Mouse (Mus musculus) liver, adult 2 months (tissue): ENCODE results near the gene Pla2g2c. TPM values are rescaled to one million over a fixed set of nuclear protein-coding genes. Genes with fewer than 3 reads are reported as not detected.

Experiments used
- DNase-seq: peaks from one replicate; pipeline ENCODE4 v3.0.0-alpha.2; 2011; ENCODE audit warnings: low read depth, low spot score; ENCODE audit errors: extremely low read depth
- H3K27ac ChIP-seq: fragments of 200-500 bp; replicated peaks from 2 replicates; pipeline ENCODE4 v1.5.1; 2012; ENCODE audit warnings: low read depth, mild to moderate bottlenecking, control low read depth, inconsistent platforms, low read length; ENCODE audit not compliant: insufficient read depth
- H3K27me3 ChIP-seq: fragments of 200-500 bp; 2 replicates; pipeline ENCODE4 v1.6.1; 2012; ENCODE audit warnings: mild to moderate bottlenecking, moderate library complexity, low read length, inconsistent platforms; ENCODE audit not compliant: control insufficient read depth, insufficient read depth
- H3K36me3 ChIP-seq: fragments of 200-500 bp; 2 replicates; pipeline ENCODE4 v1.6.1; 2012; ENCODE audit warnings: low read length, inconsistent platforms; ENCODE audit not compliant: control insufficient read depth, insufficient read depth
- H3K4me1 ChIP-seq: fragments of 200-500 bp; 2 replicates; pipeline ENCODE4 v1.6.1; 2011; ENCODE audit warnings: low read length; ENCODE audit not compliant: control insufficient read depth, insufficient read depth
- H3K4me3 ChIP-seq: fragments of 200-500 bp; 2 replicates; pipeline ENCODE4 v1.5.1; 2011; ENCODE audit warnings: low read depth, mild to moderate bottlenecking, control low read depth, low read length, moderate library complexity; ENCODE audit not compliant: insufficient read depth
- H3K79me2 ChIP-seq: fragments of 200-500 bp; 2 replicates; pipeline ENCODE4 v1.6.1; 2012; ENCODE audit warnings: inconsistent platforms, mild to moderate bottlenecking, low read length, moderate library complexity; ENCODE audit not compliant: control insufficient read depth, insufficient read depth
- H3K9ac ChIP-seq: fragments of 200-500 bp; 2 replicates; pipeline ENCODE4 v1.6.1; 2012; ENCODE audit warnings: low read depth, mild to moderate bottlenecking, control low read depth, inconsistent platforms, low read length
- CTCF ChIP-seq: fragments of 200-500 bp; IDR thresholded peaks from 2 replicates; pipeline ENCODE4 v1.5.1; 2011; ENCODE audit warnings: low read depth, low read length, control low read depth
- POLR2A ChIP-seq: fragments of 200-500 bp; IDR thresholded peaks from 2 replicates; pipeline ENCODE4 v1.6.1; 2011; ENCODE audit warnings: low read length, control low read depth; ENCODE audit not compliant: insufficient read depth; ENCODE audit errors: extremely low read depth
- WGBS: fragments of 180-500 bp; shearing (Covaris S2); methylation state at CpG from one replicate; pipeline ENCODE4 v1.1.7; 2018; 5-methylcytosine and 5-hydroxymethylcytosine counted together
- polyA plus RNA-seq: library from polyadenylated mRNA; depleted of rRNA; stranded (reverse); fragments of >200 nt; gene quantifications from 2 replicates; pipeline ENCODE4 v1.2.3, GENCODE M21; 2012
- total RNA-seq: library from RNA; depleted of rRNA; stranded (reverse); fragments of >200 nt; gene quantifications from 2 replicates; pipeline ENCODE4 v1.2.3, GENCODE M21; 2014

Pla2g2c gene
- total and polyA plus RNA-seq, 2 experiments, result not detected

DNA sequence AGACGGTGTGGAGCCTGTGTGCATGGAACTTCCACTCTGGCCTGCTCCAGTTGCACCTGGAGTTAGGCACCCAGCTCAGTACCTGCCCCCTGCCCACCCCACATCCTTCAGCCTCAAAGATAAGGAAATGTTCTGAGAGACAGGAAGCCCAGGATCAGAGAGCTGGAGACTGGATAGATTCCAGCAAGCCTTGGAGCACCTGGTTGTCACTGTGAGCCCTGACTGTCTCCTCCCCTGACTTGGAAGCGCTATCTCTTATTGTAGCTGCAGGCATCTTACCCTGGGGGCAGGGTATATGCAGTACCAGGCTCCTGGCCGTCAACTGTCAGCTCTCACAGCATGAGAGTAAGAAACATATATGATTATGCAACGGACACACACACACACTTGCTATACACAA lies 30.8 kb downstream of the Pla2g2c start:
- no peaks in the 10 kb centered on the region for H3K4me1 ChIP-seq

GRCm38 (mm10) chr4:138755983-138756382 lies 31.4 kb downstream of the Pla2g2c start:
- Histone ChIP-seq H3K4me3 (no peak overlapping the region), H3K79me2 (no peaks in the 10 kb centered on the region), H3K9ac (no peak overlapping the region), H3K36me3 (no peaks in the 10 kb centered on the region), H3K27me3 (no peaks in the 10 kb centered on the region; the same call in 1 of the 2 replicates), H3K27ac (no peak overlapping the region), H3K4me1 (no peaks in the 10 kb centered on the region)
- DNase-seq, result no peak
- WGBS, result 85% methylated on average over 11 of the region's 11 CpGs
- TF ChIP-seq CTCF (no peak), POLR2A (no peak)

More for the DNA sequence above, 30.8 kb downstream of the Pla2g2c start:
- Histone ChIP-seq H3K9ac (no peak overlapping the region), H3K36me3 (no peaks in the 10 kb centered on the region), H3K4me3 (no peak overlapping the region), H3K27ac (no peak overlapping the region), H3K27me3 (no peaks in the 10 kb centered on the region; the same call in 1 of the 2 replicates), H3K79me2 (no peaks in the 10 kb centered on the region)
- no peak for DNase-seq
- TF ChIP-seq POLR2A (no peak), CTCF (no peak)
- 72% methylated on average over 4 of the region's 4 CpGs for WGBS

DNA sequence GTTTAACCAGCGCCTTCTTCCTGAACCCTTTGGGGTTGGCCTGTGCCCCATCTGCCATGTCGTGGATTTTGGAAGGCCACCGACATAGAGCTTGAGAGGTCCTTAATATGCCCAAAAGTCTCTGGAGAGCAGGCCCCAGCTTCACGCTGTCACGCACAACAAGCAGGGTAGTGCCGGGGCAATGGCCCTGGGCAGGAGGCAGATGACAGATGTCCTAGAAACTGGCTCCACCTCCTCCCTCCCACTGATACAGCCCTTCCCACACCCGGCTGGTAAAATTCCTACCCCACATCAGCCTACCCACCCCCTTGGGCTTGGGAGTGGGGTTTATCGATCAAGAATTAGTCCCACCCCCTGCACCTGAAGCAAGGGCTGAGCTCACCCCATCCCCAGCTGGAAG lies 32.8 kb downstream of the Pla2g2c start, which contains the start of gene Pla2g2f:
Pla2g2f (minus strand) TSS at position 211 of the 400 bp plus-strand sequence.
- no peaks in the 10 kb centered on the region for H3K4me1 ChIP-seq
- H3K9ac ChIP-seq, result no peak within 1 kb of the TSS
- H3K4me3 ChIP-seq, result no peak within 1 kb of the TSS
- no peaks in the 10 kb centered on the region for H3K36me3 ChIP-seq
- no peaks in the 10 kb centered on the region; the same call in 1 of the 2 replicates for H3K27me3 ChIP-seq
- H3K79me2 ChIP-seq, result no peaks in the 10 kb centered on the region
- TF ChIP-seq POLR2A, result no peak
- TF ChIP-seq CTCF, result no peak
- H3K27ac ChIP-seq, result no peak within 1 kb of the TSS
- 90% methylated on average over 8 of the region's 8 CpGs for WGBS
- DNase-seq, result no peak

DNA sequence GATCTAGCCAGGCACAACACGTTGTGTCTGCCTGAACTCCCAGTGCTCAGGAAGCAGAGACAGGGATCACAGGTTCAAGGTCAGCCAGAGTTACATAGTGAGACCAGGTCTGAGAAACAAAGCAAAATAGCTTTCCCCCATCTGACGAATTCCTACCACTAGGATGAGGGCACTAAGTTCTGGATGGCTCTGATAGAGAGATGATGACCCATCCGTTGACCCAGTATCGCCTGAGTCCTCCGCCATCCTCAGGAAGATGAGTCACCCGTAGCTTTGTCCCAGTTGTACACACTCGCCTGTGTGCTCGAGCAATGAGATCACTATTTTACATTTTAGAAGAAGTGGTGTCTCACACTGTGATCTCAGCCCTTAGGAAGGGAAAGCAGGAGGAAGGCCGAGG lies 37.7 kb downstream of the Pla2g2c start:
- Histone ChIP-seq H3K79me2 (no peaks in the 10 kb centered on the region), H3K4me1 (no peaks in the 10 kb centered on the region), H3K9ac (no peak overlapping the region), H3K4me3 (no peak overlapping the region), H3K36me3 (no peaks in the 10 kb centered on the region), H3K27ac (no peak overlapping the region), H3K27me3 (no peaks in the 10 kb centered on the region)
- TF ChIP-seq CTCF, result no peak
- TF ChIP-seq POLR2A, result no peak
- no peak for DNase-seq
- 57% methylated on average over 9 of the region's 9 CpGs for whole genome bisulfite sequencing

DNA sequence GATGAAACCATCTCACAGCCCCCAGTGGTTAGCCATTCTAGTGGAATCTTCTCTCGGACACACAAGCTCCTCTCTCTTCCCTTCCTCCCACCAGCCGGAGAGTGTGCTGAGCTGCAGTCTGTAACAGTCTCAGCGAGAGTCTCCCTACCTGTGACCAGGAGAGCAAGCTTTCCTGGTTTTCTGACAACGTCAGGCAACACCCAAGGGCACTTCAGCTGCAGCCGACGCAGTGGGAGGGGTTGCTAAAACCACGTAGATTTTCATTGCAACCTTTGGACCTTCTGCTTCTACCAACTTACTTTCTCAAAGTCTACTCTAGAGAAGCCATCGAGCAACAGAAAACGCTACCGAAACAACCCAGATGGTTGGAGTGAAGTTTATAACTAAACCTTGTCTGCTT lies 47.4 kb downstream of the Pla2g2c start:
- no peaks in the 10 kb centered on the region for H3K79me2 ChIP-seq
- TF ChIP-seq CTCF, result no peak
- TF ChIP-seq POLR2A, result no peak
- no peaks in the 10 kb centered on the region for H3K36me3 ChIP-seq
- H3K27me3 ChIP-seq, result no peaks in the 10 kb centered on the region
- H3K9ac ChIP-seq, result no peak overlapping the region
- H3K27ac ChIP-seq, result no peak overlapping the region
- DNase-seq, result no peak
- no peaks in the 10 kb centered on the region for H3K4me1 ChIP-seq
- H3K4me3 ChIP-seq, result no peak overlapping the region
- 60% methylated on average over 10 of the region's 10 CpGs for WGBS

DNA sequence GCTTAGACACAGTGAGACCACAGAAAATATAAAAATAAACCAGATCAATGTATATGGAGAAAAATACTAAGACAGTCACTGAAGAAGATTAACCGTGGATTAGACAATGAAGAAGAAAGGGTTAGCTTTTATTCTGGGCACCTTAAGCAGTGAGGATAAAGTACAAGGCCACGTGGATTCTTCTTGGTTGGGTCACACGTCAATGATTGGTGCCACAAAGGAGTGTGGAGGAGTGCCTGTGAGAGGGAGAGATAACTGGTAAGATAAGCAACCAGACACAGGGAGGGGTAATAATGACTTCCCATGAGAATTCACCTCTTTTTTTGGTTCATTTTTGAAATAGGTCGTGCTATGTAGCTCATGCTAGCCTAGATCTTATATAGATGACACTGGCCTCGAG lies 47.8 kb downstream of the Pla2g2c start:
- Histone ChIP-seq H3K4me1 (no peaks in the 10 kb centered on the region), H3K4me3 (no peak overlapping the region), H3K9ac (no peak overlapping the region), H3K27me3 (no peaks in the 10 kb centered on the region), H3K27ac (no peak overlapping the region), H3K79me2 (no peaks in the 10 kb centered on the region), H3K36me3 (no peaks in the 10 kb centered on the region)
- WGBS, result 75% methylated on average over 5 of the region's 5 CpGs
- TF ChIP-seq CTCF, result no peak
- no peak for TF ChIP-seq POLR2A
- no peak for DNase-seq
